Mouse (Mus musculus): ENCODE results near the gene Efl1.

DNA sequence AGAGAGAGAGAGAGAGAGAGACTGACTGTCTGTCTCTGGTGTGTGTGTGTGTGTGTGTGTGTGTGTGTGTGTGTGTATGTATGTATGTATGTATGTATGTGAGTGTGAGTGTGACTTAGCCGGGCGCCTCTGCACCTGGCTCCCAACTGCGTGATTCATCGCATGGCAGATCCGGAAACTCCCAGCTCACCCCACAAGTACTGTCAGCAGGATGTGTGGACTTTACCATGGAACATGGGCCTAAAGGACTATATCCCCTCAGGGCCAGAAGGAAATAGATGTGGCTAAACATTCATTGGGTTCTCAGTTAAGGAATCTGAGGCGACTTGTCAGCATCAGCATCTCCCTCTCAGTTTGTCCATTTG lies 649 bp downstream of the Efl1 start:
- TF ChIP-seq CTCF (IDR thresholded peaks at IDR 0.05; ENCODE audit: low read depth, low read length) (no peak), POLR2A (IDR thresholded peaks at IDR 0.05; ENCODE audit: extremely low read depth, insufficient read depth, low read length) (no peak)
